Mouse (Mus musculus): Measurements from ENCODE around the gene Timm22. TPM values are rescaled to one million over a fixed set of nuclear protein-coding genes. Genes with fewer than 3 reads are reported as not detected.

The Timm22 gene
- polyA plus RNA-seq, 1 experiment from 2014 or later: 81.6 TPM

DNA sequence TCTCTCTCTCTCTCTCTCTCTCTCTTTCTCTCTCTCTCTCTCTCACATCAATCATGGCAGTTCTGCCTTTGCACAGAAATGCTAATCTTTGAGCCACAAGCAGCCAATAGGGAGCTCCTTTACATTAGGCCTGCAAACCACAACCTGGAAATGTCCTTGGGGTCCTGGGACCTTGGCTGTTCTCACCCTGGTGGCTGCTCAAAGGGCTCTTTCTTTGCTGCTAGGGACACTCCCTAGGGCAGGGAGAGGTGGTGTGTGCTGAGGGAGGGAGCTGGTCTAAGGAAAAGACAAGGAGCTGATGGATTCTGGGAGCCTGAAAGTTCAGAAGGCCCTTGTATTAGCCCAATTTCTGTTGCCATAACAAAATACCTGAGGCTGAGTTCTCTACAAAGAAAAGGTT is 36.3 kb upstream of the Timm22 start:
- H3K9ac ChIP-seq (ENCODE audit: low read length): no peak overlapping the region
- H3K9me3 ChIP-seq (replicated peaks; ENCODE audit: control insufficient read depth, low read length): no peaks in the 10 kb centered on the region
- no peaks in the 10 kb centered on the region for H3K27me3 ChIP-seq (ENCODE audit: control insufficient read depth, insufficient read depth, low read length)
- peaks cover 35% of the 10 kb centered on the region for H3K4me1 ChIP-seq (ENCODE audit: control insufficient read depth, insufficient read depth, low read length)
- no peak for ATAC-seq (replicated peaks; ENCODE audit: extremely low read depth, insufficient read depth, low FRiP score)
- no peak overlapping the region for H3K4me3 ChIP-seq (ENCODE audit: low read length)
- H3K4me2 ChIP-seq (ENCODE audit: low read depth, low read length): no peak overlapping the region
- no peaks in the 10 kb centered on the region for H3K36me3 ChIP-seq (ENCODE audit: control insufficient read depth, insufficient read depth)
- H3K27ac ChIP-seq (ENCODE audit: low read length): no peak overlapping the region

DNA sequence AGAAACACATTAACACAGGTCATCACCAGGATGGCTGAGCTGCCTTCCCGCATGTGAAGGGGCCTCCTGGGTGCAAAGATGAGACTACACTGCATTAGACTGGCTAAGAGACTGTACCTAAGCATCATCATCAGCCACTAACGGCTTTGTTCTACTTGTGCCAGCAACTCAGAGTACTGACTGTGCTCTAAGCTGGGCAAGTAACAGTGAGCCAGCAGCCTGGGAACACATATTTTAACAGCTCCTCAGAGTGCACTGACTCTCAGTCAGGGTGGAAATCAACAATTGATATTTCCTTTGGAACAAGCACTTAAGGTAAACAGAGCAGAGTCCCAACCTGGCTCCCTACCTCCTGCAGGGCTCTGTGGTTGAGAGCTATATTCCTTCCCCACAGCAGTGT is 34.6 kb upstream of the Timm22 start:
- 0 out of 2 replicates have a peak overlapping the region, but pooled peaks have one; percentile 16 for H3K9ac ChIP-seq (ENCODE audit: low read length)
- H3K4me2 ChIP-seq (ENCODE audit: low read depth, low read length): no peak overlapping the region
- H3K27ac ChIP-seq (ENCODE audit: low read length): peak overlapping the region; percentile 35; the same call in 1 of the 2 replicates
- 46% methylated on average over 2 of the region's 2 CpGs for WGBS
- H3K4me1 ChIP-seq (ENCODE audit: control insufficient read depth, insufficient read depth, low read length): peaks cover 37% of the 10 kb centered on the region
- no peak for ATAC-seq (replicated peaks; ENCODE audit: extremely low read depth, insufficient read depth, low FRiP score)
- no peaks in the 10 kb centered on the region for H3K9me3 ChIP-seq (replicated peaks; ENCODE audit: control insufficient read depth, low read length)
- H3K4me3 ChIP-seq (ENCODE audit: low read length): no peak overlapping the region
- no peaks in the 10 kb centered on the region for H3K36me3 ChIP-seq (ENCODE audit: control insufficient read depth, insufficient read depth)
- no peaks in the 10 kb centered on the region for H3K27me3 ChIP-seq (ENCODE audit: control insufficient read depth, insufficient read depth, low read length)

DNA sequence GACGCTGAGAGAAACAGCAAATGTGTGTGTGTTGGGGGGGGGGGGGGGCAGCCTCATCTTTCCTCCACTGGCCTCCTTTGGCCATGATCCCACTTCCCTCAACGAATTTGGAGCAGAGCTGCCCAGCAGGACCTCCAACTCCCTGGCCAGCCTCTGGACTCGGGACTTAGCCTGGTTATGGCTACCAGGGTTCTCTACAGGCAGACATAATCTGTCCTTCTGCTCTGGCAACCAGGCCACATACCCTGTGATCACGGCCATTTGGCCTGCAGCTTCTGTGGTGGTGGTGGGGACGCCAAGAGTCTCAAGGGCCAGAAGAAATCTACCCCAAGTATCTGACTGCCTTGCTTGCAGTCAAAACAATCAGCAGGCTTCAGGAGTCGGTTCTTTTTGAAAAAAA is 34.2 kb upstream of the Timm22 start:
- Histone ChIP-seq H3K27ac (ENCODE audit: low read length) (peak overlapping the region; percentile 45), H3K4me2 (ENCODE audit: low read depth, low read length) (no peak overlapping the region), H3K4me1 (ENCODE audit: control insufficient read depth, insufficient read depth, low read length) (peaks cover 37% of the 10 kb centered on the region), H3K36me3 (ENCODE audit: control insufficient read depth, insufficient read depth) (no peaks in the 10 kb centered on the region), H3K4me3 (ENCODE audit: low read length) (no peak overlapping the region), H3K9ac (ENCODE audit: low read length) (0 out of 2 replicates have a peak overlapping the region, but pooled peaks have one; percentile 16), H3K27me3 (ENCODE audit: control insufficient read depth, insufficient read depth, low read length) (no peaks in the 10 kb centered on the region), H3K9me3 (replicated peaks; ENCODE audit: control insufficient read depth, low read length) (no peaks in the 10 kb centered on the region)
- ATAC-seq (replicated peaks; ENCODE audit: extremely low read depth, insufficient read depth, low FRiP score): no peak
- 44% methylated on average over 6 of the region's 6 CpGs for WGBS

DNA sequence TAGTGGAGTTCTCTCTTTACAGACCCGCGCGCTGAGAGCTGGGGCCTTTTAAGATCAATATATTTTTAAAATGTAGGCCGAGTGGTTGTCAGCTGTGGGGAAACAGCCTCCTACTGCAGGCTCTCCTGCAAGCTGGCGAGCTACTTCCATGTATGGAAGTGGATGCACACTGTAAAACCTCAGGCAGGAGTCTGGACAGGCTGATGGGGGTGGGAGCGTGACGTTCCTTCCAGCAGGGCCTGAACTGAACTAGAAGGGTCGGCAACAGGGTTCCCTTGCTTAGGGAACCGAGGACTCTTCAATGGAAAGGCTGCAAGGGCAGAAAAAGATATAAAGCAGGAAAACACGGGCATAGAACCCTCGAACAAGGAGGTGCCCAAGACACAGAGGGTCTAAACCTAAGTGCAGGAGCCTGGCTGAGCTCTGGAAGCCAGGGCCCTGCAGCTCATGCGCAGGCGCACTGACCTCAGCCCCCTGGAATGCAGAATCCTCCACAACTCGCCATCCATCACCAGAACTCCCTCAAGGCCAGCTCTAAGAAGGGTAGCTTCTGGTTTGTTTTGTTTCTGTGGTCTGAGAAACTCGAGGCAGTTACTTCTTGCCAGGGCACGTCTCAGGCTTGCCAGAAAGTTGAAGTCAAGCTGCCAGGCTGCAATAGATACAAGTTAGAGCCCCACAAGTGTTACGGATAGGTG is 32.1 kb upstream of the Timm22 start:
- Histone ChIP-seq H3K4me3 (ENCODE audit: low read length) (no peak overlapping the region), H3K4me2 (ENCODE audit: low read depth, low read length) (peak overlapping the region; percentile 38), H3K27me3 (ENCODE audit: control insufficient read depth, insufficient read depth, low read length) (no peaks in the 10 kb centered on the region), H3K9me3 (replicated peaks; ENCODE audit: control insufficient read depth, low read length) (no peaks in the 10 kb centered on the region), H3K9ac (ENCODE audit: low read length) (peak overlapping the region; percentile 63), H3K27ac (ENCODE audit: low read length) (peak overlapping the region; percentile 97), H3K4me1 (ENCODE audit: control insufficient read depth, insufficient read depth, low read length) (peaks cover 37% of the 10 kb centered on the region), H3K36me3 (ENCODE audit: control insufficient read depth, insufficient read depth) (no peaks in the 10 kb centered on the region)
- ATAC-seq (replicated peaks; ENCODE audit: extremely low read depth, insufficient read depth, low FRiP score): peak; percentile 90
- WGBS: 26% methylated on average over 17 of the region's 17 CpGs

DNA sequence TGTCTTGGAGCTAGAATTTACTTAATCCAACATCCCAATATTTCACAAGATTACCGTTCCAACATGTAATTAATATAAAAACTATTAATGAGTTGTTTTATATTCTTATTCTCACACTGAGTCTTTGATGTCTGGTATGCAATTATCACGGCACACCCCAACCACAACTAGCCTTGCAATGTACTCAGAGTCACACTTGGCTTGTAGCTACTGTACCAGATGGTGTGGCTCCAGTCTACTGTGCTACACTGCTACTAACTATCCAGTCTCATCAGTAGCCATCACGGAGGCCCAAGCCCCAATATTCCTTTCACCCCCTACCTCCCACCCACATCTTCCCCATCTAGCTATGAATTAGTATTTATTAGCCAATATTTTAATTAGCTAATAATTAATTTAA is 30.3 kb upstream of the Timm22 start:
- WGBS: 90% methylated on average over 3 of the region's 3 CpGs

DNA sequence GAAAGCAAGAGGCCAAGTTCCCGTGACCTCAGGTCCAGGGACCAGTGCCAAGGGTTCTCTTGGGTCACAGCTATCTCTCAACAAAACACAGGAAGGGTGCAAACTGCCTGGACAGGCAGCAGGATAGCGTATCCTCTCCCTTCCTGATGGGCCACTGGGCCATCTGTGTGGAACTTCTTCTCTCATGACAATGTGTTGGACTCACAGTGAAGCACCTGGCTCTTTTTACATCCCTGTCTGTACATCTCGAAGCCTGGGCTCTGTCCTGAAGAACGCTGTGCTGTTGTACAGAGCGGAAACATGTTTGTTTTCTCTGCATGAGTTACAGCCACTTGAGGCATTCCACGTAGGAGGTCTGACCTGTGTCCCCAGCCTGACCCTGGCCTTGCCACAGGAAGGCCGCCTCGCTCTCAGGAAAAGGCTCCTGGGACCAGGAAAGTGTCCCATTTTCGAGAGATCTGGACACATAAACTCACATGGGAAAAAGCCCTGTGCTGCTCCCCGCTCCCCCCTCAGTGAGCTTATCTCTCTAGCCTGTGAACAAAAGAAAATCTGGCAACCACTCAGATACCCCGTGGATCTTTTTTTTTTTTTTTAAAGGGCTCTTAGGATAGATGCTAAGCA is 26.7 kb upstream of the Timm22 start:
- WGBS: 27% methylated on average over 11 of the region's 11 CpGs
- no peaks in the 10 kb centered on the region for H3K9me3 ChIP-seq (replicated peaks; ENCODE audit: control insufficient read depth, low read length)
- no peaks in the 10 kb centered on the region for H3K36me3 ChIP-seq (ENCODE audit: control insufficient read depth, insufficient read depth)
- H3K27ac ChIP-seq (ENCODE audit: low read length): peak overlapping the region; percentile 44
- H3K9ac ChIP-seq (ENCODE audit: low read length): no peak overlapping the region
- H3K27me3 ChIP-seq (ENCODE audit: control insufficient read depth, insufficient read depth, low read length): no peaks in the 10 kb centered on the region
- peak; percentile 73 for ATAC-seq (replicated peaks; ENCODE audit: extremely low read depth, insufficient read depth, low FRiP score)
- H3K4me3 ChIP-seq (ENCODE audit: low read length): no peak overlapping the region
- peaks cover 16% of the 10 kb centered on the region for H3K4me1 ChIP-seq (ENCODE audit: control insufficient read depth, insufficient read depth, low read length)
- H3K4me2 ChIP-seq (ENCODE audit: low read depth, low read length): no peak overlapping the region

More for the DNA sequence above, 30.3 kb upstream of the Timm22 start:
- no peak for ATAC-seq (replicated peaks; ENCODE audit: extremely low read depth, insufficient read depth, low FRiP score)
- Histone ChIP-seq H3K27me3 (ENCODE audit: control insufficient read depth, insufficient read depth, low read length) (no peaks in the 10 kb centered on the region), H3K36me3 (ENCODE audit: control insufficient read depth, insufficient read depth) (no peaks in the 10 kb centered on the region), H3K4me3 (ENCODE audit: low read length) (no peak overlapping the region), H3K4me1 (ENCODE audit: control insufficient read depth, insufficient read depth, low read length) (peaks cover 46% of the 10 kb centered on the region), H3K27ac (ENCODE audit: low read length) (no peak overlapping the region), H3K4me2 (ENCODE audit: low read depth, low read length) (no peak overlapping the region), H3K9me3 (replicated peaks; ENCODE audit: control insufficient read depth, low read length) (no peaks in the 10 kb centered on the region), H3K9ac (ENCODE audit: low read length) (no peak overlapping the region)

DNA sequence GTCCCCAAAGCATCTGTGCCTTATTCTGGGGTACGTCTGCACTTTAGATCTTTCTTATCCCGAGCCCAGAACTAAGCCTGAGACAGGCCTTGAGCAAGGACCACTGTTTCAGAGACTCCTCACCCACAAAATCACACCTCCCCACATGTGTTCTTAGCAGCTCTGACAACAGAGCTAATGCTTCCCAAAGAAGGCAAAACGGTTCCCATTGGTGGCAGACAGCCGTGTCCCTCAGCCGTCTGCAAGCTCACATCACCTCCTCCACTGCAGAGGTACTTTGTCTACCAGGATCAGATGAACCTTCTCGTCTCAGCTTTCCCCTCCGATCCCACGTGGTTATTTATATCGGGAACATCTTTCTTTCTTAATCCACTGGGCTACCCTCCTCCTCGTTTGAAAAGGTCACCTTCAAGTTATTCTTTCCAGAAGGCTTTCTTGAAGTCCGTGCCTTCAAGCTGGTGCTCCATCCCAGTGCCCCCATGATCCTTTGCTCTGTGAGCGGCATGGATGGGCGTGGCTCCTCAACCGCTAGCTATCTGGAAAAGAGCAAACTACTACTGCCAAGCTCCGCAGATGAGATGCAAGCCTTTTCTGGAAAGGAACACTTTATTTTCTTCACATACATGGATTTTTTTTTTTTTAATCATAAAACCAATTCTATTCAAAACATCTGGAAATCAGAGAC is 25.4 kb upstream of the Timm22 start:
- H3K27ac ChIP-seq (ENCODE audit: low read length): no peak overlapping the region

DNA sequence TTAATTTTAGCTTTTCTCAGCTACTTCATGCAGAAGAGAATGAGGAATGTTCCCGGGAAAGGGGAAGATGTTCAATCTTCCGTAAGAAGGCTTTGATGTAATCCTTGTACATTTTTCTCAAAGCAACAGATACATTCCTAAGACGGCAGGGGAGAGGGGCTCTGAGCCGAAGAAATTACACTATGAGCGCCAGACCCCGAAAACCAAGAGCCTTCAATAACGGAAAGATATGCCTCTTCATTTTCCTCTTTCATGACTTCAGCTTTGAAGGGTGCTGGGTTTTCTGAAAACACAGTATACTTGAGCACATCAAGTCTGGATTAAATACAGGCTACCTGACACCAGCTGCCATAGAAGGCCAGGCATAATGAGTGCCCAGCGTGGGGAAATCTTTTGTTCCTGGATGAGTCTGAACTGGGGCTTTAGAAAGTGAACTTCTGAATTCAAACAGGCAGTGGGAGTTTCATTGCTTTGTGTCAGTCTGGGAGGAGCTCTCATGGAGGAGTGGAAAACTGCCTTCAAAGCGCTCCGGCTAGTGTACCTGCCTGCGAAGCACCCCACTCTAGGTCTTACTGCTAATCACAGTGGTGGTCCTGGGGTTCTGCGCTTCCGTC is 23.9 kb upstream of the Timm22 start:
- Histone ChIP-seq H3K4me2 (ENCODE audit: low read depth, low read length) (no peak overlapping the region), H3K9ac (ENCODE audit: low read length) (no peak overlapping the region), H3K9me3 (replicated peaks; ENCODE audit: control insufficient read depth, low read length) (no peaks in the 10 kb centered on the region), H3K4me3 (ENCODE audit: low read length) (no peak overlapping the region), H3K4me1 (ENCODE audit: control insufficient read depth, insufficient read depth, low read length) (peaks cover 9% of the 10 kb centered on the region), H3K36me3 (ENCODE audit: control insufficient read depth, insufficient read depth) (no peaks in the 10 kb centered on the region), H3K27ac (ENCODE audit: low read length) (no peak overlapping the region), H3K27me3 (ENCODE audit: control insufficient read depth, insufficient read depth, low read length) (no peaks in the 10 kb centered on the region)
- no peak for ATAC-seq (replicated peaks; ENCODE audit: extremely low read depth, insufficient read depth, low FRiP score)
- 80% methylated on average over 13 of the region's 13 CpGs for WGBS

More for the DNA sequence above, 25.4 kb upstream of the Timm22 start:
- H3K4me1 ChIP-seq (ENCODE audit: control insufficient read depth, insufficient read depth, low read length): peaks cover 9% of the 10 kb centered on the region
- ATAC-seq (replicated peaks; ENCODE audit: extremely low read depth, insufficient read depth, low FRiP score): no peak
- no peaks in the 10 kb centered on the region for H3K36me3 ChIP-seq (ENCODE audit: control insufficient read depth, insufficient read depth)
- WGBS: 72% methylated on average over 15 of the region's 15 CpGs
- no peaks in the 10 kb centered on the region for H3K9me3 ChIP-seq (replicated peaks; ENCODE audit: control insufficient read depth, low read length)
- H3K9ac ChIP-seq (ENCODE audit: low read length): no peak overlapping the region
- no peaks in the 10 kb centered on the region for H3K27me3 ChIP-seq (ENCODE audit: control insufficient read depth, insufficient read depth, low read length)
- H3K4me2 ChIP-seq (ENCODE audit: low read depth, low read length): no peak overlapping the region
- no peak overlapping the region for H3K4me3 ChIP-seq (ENCODE audit: low read length)

DNA sequence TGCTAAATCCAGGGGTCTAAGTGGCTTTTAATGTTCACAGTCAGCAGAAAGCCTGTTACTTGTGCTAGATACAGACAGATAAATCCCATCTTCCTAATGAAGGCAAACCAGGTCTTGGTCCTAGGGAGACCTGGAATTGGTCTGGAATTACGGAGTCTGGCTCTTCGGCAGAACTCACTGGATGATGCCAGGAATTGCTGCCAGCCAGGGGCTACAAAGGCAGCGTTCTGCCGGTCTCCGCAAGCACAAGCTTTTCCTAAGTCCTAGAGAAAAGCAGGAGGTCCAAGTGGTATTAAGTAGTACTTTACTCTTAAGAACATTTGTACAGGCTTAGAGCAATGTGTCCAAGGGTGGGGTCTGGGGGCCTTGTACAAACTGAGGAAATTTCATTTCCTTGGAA is 22.4 kb upstream of the Timm22 start:
- ATAC-seq (replicated peaks; ENCODE audit: extremely low read depth, insufficient read depth, low FRiP score): no peak
- Histone ChIP-seq H3K27me3 (ENCODE audit: control insufficient read depth, insufficient read depth, low read length) (no peaks in the 10 kb centered on the region), H3K4me1 (ENCODE audit: control insufficient read depth, insufficient read depth, low read length) (peaks cover 9% of the 10 kb centered on the region), H3K9me3 (replicated peaks; ENCODE audit: control insufficient read depth, low read length) (no peaks in the 10 kb centered on the region), H3K4me3 (ENCODE audit: low read length) (no peak overlapping the region), H3K9ac (ENCODE audit: low read length) (no peak overlapping the region), H3K27ac (ENCODE audit: low read length) (peak overlapping the region; percentile 23; the same call in 1 of the 2 replicates), H3K36me3 (ENCODE audit: control insufficient read depth, insufficient read depth) (no peaks in the 10 kb centered on the region), H3K4me2 (ENCODE audit: low read depth, low read length) (no peak overlapping the region)
- WGBS: 76% methylated on average over 5 of the region's 5 CpGs

Data from heart, embryonic 16.5 days (tissue).